Mouse (Mus musculus) spleen, embryonic (tissue): ENCODE measurements at regions not wholly inside any gene's neighbourhood (a gene's known extent, or its start where the extent isn't known, plus 50 kb on each side); places are given as distances from the start of the nearest gene placed in this dataset.

ENCODE experiments used
- CTCF ChIA-PET: fragments of 350-600 bp; sonication (Branson Sonifier 250); formaldehyde crosslinking; loops from one replicate; lab custom pipeline; 2022; lab: Charles Lee

DNA sequence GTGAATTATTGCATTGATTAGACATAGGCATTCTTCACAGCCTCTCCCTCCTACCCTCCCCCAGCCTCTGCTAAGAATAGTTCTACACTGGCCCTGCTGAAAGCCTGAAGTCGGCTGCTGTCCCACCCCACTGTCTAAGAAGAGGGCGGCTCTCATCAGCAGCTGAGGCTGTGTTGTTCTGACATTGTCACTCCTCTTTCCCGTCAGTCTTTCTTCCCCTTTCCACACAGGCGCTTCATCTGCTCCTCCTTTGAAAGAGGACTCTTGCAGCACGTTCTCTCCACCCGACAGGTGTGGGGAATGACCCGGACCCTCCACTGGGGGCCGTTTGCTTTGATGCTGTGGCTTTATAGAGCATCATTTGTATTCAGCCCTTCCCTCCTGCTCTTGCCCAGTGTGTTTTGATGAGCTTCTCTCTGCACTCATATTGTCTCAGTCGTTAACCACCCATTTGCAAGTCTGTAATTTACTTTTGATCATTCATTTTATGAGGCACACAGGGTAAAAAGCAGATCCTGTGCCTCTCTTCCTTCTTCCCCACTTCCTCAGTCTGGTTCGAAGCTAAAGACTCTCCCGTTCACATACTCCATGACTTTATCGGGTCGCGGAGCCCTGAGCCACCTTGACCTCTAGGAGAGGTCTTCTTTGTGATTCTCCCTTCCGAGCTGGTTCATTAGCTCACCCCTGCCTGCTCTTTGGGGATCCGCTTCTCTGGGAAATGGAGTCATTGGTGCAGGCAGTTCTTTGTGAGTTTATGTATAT is 142.2 kb upstream of the Snx19 start:
- CTCF ChIA-PET, result no interaction called here

GRCm38 (mm10) chr9:30285324-30285599 is 141.6 kb upstream of the Snx19 start:
- CTCF ChIA-PET, result no interaction called here

- CTCF ChIA-PET, result no interaction called here
Observed at GRCm38 (mm10) chr9:30299844-30300243, 127.1 kb upstream of the Snx19 start.

DNA sequence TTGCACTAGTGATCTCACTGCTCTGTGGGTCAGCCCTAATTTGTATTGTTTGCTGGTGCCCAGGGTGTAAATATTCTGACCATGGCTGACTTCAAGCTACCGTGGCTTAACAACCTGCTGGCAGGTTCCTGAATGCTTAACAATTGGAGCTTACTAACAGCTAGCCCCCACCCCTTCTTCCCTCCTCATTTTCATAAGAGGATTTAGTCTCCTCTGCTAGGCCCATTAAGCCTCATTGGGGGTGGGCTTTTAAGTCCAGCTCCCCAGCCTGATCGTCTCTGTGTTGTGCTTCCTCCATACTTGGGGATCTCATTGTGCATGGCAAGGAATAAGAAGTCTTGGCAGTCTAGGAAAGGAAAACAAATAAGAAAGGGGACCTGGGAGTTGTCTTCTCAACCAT is 118.6 kb upstream of the Snx19 start:
- CTCF ChIA-PET, result no interaction called here

GRCm38 (mm10) chr9:30313360-30313759 is 113.5 kb upstream of the Snx19 start:
- CTCF ChIA-PET, result no interaction called here

- CTCF ChIA-PET, result no interaction called here
Observed at GRCm38 (mm10) chr9:30314355-30315171, 112.3 kb upstream of the Snx19 start.

DNA sequence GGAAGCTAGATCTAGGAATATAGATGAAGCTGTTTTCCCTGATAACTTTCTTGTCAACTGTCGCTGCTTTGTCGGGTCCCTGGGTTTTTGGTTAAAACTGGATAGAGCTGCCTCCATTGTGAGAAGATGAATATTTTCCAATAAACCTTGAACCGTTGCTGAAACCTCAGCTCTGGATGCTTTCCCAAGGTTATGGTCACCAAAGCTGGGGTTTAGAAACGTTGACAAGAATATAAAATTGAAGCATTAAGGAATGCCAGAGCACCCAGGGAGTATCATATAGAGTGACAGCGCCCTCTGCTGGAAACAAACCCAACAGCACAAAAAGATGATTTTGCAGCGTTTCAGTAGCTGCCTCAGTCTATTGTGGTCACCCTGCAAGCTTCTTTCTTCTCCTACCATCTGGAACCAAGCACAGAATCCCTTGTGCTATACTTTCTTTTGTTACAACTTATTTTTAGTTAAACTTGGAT is 111.7 kb upstream of the Snx19 start:
- CTCF ChIA-PET, result no interaction called here

DNA sequence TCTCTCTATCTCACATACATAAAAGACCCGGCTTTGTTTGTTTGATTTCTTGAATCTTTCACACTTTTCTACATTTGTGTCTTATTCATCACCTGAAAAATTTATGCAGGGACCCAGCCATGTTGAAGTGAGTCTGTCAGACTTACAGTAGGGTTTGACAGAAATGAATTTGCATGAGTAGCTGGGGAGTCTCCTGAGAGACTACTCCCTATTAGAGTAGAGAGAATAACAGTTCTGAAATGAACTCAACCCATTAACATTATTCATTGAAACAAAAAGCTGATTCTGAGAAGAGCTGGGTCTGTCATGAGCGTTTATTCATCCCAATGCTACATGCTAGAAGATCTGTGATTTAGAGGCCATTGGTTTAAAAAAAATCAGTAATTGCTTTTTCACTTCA is 82.0 kb upstream of the Snx19 start:
- CTCF ChIA-PET, result no interaction called here

DNA sequence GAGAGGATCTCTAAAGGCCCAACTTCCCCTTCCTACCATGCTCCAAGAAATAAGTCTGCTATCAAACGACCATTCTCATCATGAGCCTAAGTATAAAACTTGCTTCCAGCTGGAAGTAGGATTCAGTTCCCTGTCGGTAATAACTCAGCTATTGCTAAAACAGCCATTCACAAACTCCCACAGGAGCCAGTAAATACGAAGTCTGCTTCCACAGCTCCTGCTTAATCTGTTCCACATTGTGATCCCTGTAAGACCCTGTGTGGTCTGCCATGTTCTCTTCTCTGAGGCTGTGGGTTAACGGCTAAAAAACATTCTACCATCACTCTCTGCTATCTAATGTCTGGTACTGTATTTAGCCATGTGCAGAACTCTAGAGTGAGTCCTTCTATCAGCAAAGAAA is 72.9 kb upstream of the Snx19 start:
- CTCF ChIA-PET, result no interaction called here

DNA sequence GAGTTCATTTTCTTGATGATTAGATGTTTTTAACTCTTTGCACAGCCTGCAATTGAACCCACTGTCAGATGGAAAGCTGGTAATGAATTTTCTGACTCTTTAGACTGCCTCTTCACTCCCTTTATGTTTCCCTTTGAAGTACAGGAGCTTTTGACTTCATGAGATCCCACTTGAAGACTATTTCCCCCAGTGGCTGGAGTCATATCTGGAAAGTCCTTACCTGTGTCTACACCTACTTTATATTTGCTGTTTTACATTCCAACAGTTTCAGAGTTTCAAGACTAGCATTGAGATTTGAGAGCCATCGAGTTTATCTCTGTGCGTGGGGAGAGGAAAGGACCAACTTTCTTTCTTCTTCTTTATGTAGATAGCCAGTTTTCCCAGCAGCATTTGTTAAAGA is 71.3 kb upstream of the Snx19 start:
- CTCF ChIA-PET, result no interaction called here

DNA sequence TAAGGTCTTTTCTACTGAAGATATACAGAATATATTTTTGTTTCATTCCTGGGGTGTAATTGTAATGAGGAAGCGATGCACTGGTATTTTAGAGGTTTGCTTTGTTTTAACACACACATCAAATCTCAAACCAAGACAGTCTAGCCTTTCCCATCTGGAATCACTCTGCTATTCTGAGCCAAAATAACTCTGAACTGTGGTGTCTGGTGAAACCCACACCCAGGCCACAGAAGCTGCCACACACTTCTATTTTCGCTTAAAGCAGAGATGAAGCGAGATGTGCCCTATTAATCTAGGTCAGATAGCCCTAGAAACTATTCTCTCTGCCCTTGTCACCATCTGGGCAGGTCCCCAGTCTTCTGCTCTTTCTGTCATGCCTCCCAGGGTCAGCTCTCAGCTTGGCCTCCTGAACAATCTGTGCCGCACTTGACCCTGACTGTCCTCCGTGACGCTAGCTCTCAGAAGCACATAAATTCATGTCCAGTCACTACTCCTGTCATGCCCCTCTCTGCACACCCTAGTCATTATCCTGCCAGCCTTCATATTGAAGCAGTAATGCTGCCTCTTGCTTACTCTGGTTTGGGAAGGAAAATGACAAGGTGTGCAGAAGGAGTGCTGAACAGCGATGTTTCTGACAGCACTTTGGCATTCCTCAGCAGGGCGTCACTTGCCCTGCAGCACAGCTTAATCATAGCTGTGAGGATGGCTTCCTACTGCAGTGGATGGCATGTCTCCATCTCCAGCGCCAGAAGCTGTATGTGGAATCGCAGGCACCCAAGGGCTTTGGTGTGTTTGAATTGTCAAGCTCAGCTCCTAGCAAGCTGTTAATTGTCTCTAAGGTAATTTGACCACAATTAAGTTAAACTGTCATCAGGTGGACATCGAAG is 57.1 kb upstream of the Snx19 start:
- CTCF ChIA-PET, result no interaction called here

GRCm38 (mm10) chr9:30370789-30371188 is 56.1 kb upstream of the Snx19 start:
- CTCF ChIA-PET, result no interaction called here

- CTCF ChIA-PET, result no interaction called here
Observed at GRCm38 (mm10) chr9:30376908-30377307, 50.0 kb upstream of the Snx19 start.
